Mouse (Mus musculus): ENCODE measurements around the gene Nup93.
A peak's percentile ranks its signal among the peaks of the same experiment; 100 is the strongest.
"Not testable (repeated sequence)": the region's sequence is repeated elsewhere in the genome, so short reads cannot be mapped to it uniquely, and the experiment has no call there.

The Nup93 gene

GRCm38 (mm10) chr8:94214252-94215173, at the start of gene Nup93:
Nup93 (plus strand) TSS chr8:94214564.
- peak; percentile 98 to 99 for DNase-seq (ENCODE audit: low spot score in 2 of 2)

- not testable (repeated sequence) for DNase-seq (ENCODE audit: low spot score in 2 of 2)
Measured at GRCm38 (mm10) chr8:94165772-94166171, 48.6 kb upstream of the Nup93 start.

GRCm38 (mm10) chr8:94167244-94167643, 47.1 kb upstream of the Nup93 start:
- DNase-seq (ENCODE audit: low spot score in 2 of 2): peak in 1 of 2 experiments; percentile 96

GRCm38 (mm10) chr8:94169547-94169946, 44.8 kb upstream of the Nup93 start:
- DNase-seq (ENCODE audit: low spot score in 2 of 2): no peak

GRCm38 (mm10) chr8:94171321-94171755, 43.0 kb upstream of the Nup93 start:
- DNase-seq (ENCODE audit: low spot score in 2 of 2): no peak

GRCm38 (mm10) chr8:94172075-94172808, 42.1 kb upstream of the Nup93 start, which contains the start of gene Mt2:
Mt2 (plus strand) TSS chr8:94172664.
- peak in 1 of 2 experiments; percentile 66 for DNase-seq (ENCODE audit: low spot score in 2 of 2)

GRCm38 (mm10) chr8:94172809-94173732, 41.3 kb upstream of the Nup93 start:
- no peak for DNase-seq (ENCODE audit: low spot score in 2 of 2)

GRCm38 (mm10) chr8:94173848-94174403, 40.4 kb upstream of the Nup93 start:
- no peak for DNase-seq (ENCODE audit: low spot score in 2 of 2)

- DNase-seq (ENCODE audit: low spot score in 2 of 2): no peak
Measured at GRCm38 (mm10) chr8:94174619-94175213, 39.6 kb upstream of the Nup93 start.

GRCm38 (mm10) chr8:94177716-94178390, 36.5 kb upstream of the Nup93 start:
- DNase-seq (ENCODE audit: low spot score in 2 of 2): no peak

GRCm38 (mm10) chr8:94178857-94179712, 35.3 kb upstream of the Nup93 start, which contains the start of gene Mt1:
Mt1 (plus strand) TSS chr8:94179082.
- peak; percentile 87 to 93 for DNase-seq (ENCODE audit: low spot score in 2 of 2)

- DNase-seq (ENCODE audit: low spot score in 2 of 2): no peak
Measured at GRCm38 (mm10) chr8:94179713-94180560, 34.4 kb upstream of the Nup93 start.

GRCm38 (mm10) chr8:94180561-94180908, 33.8 kb upstream of the Nup93 start:
- DNase-seq (ENCODE audit: low spot score in 2 of 2): no peak

- no peak for DNase-seq (ENCODE audit: low spot score in 2 of 2)
Measured at GRCm38 (mm10) chr8:94182055-94182929, 32.1 kb upstream of the Nup93 start.

- DNase-seq (ENCODE audit: low spot score in 2 of 2): peak in 1 of 2 experiments; percentile 68
Measured at GRCm38 (mm10) chr8:94183117-94183516, 31.2 kb upstream of the Nup93 start.

- no peak for DNase-seq (ENCODE audit: low spot score in 2 of 2)
Measured at GRCm38 (mm10) chr8:94184357-94184843, 30.0 kb upstream of the Nup93 start.

GRCm38 (mm10) chr8:94185791-94186190, 28.6 kb upstream of the Nup93 start:
- no peak for DNase-seq (ENCODE audit: low spot score in 2 of 2)
